ENCODE assay signal across 18 mouse cellular contexts in the genomic region with DNA sequence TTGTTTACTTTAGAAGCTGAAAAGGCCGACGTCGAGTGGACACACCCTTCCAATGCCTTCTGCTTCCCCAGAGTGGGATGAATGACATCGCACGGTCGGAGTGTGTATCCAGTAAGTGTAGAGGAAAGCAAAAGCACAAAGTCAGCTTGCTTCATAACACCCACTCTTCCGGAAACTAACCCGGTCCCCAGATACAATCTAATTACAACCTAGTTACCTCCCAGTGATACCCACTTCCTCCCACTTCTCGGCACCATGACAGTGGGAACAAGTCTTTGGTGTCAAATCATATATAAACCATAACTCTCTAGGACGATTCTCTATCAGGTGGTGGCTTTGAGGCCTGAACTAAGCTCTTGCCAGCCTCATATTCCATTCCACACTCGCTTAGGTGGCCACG.
DNase-seq lines count a peak whose midpoint lies in the region.
"Had no signal": no experiment of that assay in that cellular context is flagged by ENCODE, and none has a peak within 500 bp of the region (broad histone marks: within the 10 kb centered on the region; RNA-seq: fewer than 3 reads in every experiment).

No protein-coding gene starts in this region.

- peak; percentile 57 for DNase-seq in CD4-positive helper T cell, adult 2 months (ENCODE audit: low read depth, low spot score)
- peak; percentile 4 for DNase-seq in T-cell, adult 2 months (ENCODE audit: low spot score)
- peak; percentile 46 for DNase-seq in induced T-regulatory cell, adult 2 months (ENCODE audit: low read depth)
- DNase-seq in embryo, embryonic 11 days, result no peak
- DNase-seq in kidney, postnatal 10 days, result no peak
- DNase-seq in lung, postnatal 10 days, result no peak
- DNase-seq: adrenal gland, adult 8-10 months; adrenal gland, postnatal 25 days; cerebellum, adult 11-12 months; cerebellum, adult 8-10 months; cerebellum, postnatal 10 days; forebrain, postnatal 0 days; gastrocnemius, adult 2 months; gastrocnemius, postnatal 14 days; heart, adult 18-20 months; heart, postnatal 14 days; heart, postnatal 4 days; kidney, adult 11 months had no signal

Comparison
In these comparisons a context has a peak if more than half of its experiments do, and no peak if none do; other contexts are left out.
1. DNase-seq: peak in CD4-positive helper T cell, adult 2 months (single experiment), T-cell, adult 2 months (single experiment) and induced T-regulatory cell, adult 2 months (single experiment); none in embryo, embryonic 11 days (single experiment), kidney, postnatal 10 days (single experiment) and lung, postnatal 10 days (single experiment).